Mouse (Mus musculus) brain, embryonic 14.5 days (tissue): ENCODE measurements around the gene B4galnt4.

Source experiments
- CTCF ChIP-seq: fragments of 200-500 bp; IDR thresholded peaks from 2 replicates; pipeline ENCODE4 v1.5.1; 2012; ENCODE audit warnings: inconsistent platforms, mild to moderate bottlenecking, moderate library complexity, borderline replicate concordance; ENCODE audit not compliant: insufficient read depth, insufficient read length; ENCODE audit errors: extremely low read depth
- POLR2A ChIP-seq: fragments of 200-500 bp; IDR thresholded peaks from 2 replicates; pipeline ENCODE4 v1.6.1; 2012; ENCODE audit warnings: mild to moderate bottlenecking, inconsistent platforms, borderline replicate concordance; ENCODE audit not compliant: poor library complexity, insufficient read depth, insufficient read length, severe bottlenecking; ENCODE audit errors: extremely low read depth

GRCm38 (mm10) chr7:141055785-141056184 lies 5.1 kb upstream of the B4galnt4 start:
- no peak for TF ChIP-seq CTCF
- TF ChIP-seq POLR2A, result no peak
